Mouse (Mus musculus): ENCODE results near the gene Rbm25. TPM values are rescaled to one million over a fixed set of nuclear protein-coding genes. Genes with fewer than 3 reads are reported as not detected.

The Rbm25 gene
- polyA plus RNA-seq, 1 experiment: 17.6 TPM

GRCm38 (mm10) chr12:83701608-83702007, 70.6 kb downstream of the Rbm25 start:
- H3K4me3 ChIP-seq: no peak overlapping the region
- H3K79me2 ChIP-seq (ENCODE audit: control insufficient read depth, insufficient read depth): peaks cover 20% of the 10 kb centered on the region

GRCm38 (mm10) chr12:83702796-83703195, 71.8 kb downstream of the Rbm25 start:
- Histone ChIP-seq H3ac (ENCODE audit: control insufficient read depth, insufficient read length) (no peak overlapping the region), H3K79me2 (ENCODE audit: control insufficient read depth, insufficient read depth) (peaks cover 8% of the 10 kb centered on the region), H3K4me2 (ENCODE audit: low read depth) (no peak overlapping the region), H3K4me3 (no peak overlapping the region), H3K36me3 (ENCODE audit: control insufficient read depth, insufficient read depth) (peaks cover 6% of the 10 kb centered on the region), H3K27me3 (ENCODE audit: control insufficient read depth, insufficient read depth, insufficient read length) (no peaks in the 10 kb centered on the region)
- TF ChIP-seq POLR2AphosphoS2 (IDR thresholded peaks at IDR 0.05; ENCODE audit: insufficient read length, low read depth): no peak
- TF ChIP-seq MYOD1 (IDR thresholded peaks at IDR 0.05; ENCODE audit: control insufficient read depth in 1 of 3, insufficient read length in 2 of 3, low read depth in 2 of 3): no peak
- TF ChIP-seq POLR2A (IDR thresholded peaks at IDR 0.05; ENCODE audit: insufficient read length, low read depth): no peak
- no peak for TF ChIP-seq MAX (IDR thresholded peaks at IDR 0.05; ENCODE audit: low read depth)
- no peak for TF ChIP-seq TCF12 (IDR thresholded peaks at IDR 0.05; ENCODE audit: insufficient read depth, poor library complexity, severe bottlenecking)
- no peak for TF ChIP-seq CEBPB (IDR thresholded peaks at IDR 0.05; ENCODE audit: insufficient read depth, poor library complexity, severe bottlenecking)
- no peak for TF ChIP-seq MYOG (IDR thresholded peaks at IDR 0.05; ENCODE audit: control insufficient read depth in 1 of 3, insufficient read depth in 1 of 3, insufficient read length in 2 of 3, low read depth in 2 of 3)
- no peak for TF ChIP-seq USF1 (IDR thresholded peaks at IDR 0.05; ENCODE audit: low read depth)
- no peak for TF ChIP-seq TCF3 (IDR thresholded peaks at IDR 0.05; ENCODE audit: insufficient read length, low read depth)
- no peak for TF ChIP-seq E2F4 (IDR thresholded peaks at IDR 0.05; ENCODE audit: insufficient read depth)
- no peak for TF ChIP-seq SRF (IDR thresholded peaks at IDR 0.05; ENCODE audit: control insufficient read depth, insufficient read length, low read depth)
- no peak for TF ChIP-seq REST (IDR thresholded peaks at IDR 0.05; ENCODE audit: insufficient read depth, insufficient read length)

More at GRCm38 (mm10) chr12:83701608-83702007, 70.6 kb downstream of the Rbm25 start:
- Histone ChIP-seq H3K4me2 (ENCODE audit: low read depth) (no peak overlapping the region), H3K36me3 (ENCODE audit: control insufficient read depth, insufficient read depth) (peaks cover 6% of the 10 kb centered on the region), H3K27me3 (ENCODE audit: control insufficient read depth, insufficient read depth, insufficient read length) (no peaks in the 10 kb centered on the region), H3ac (ENCODE audit: control insufficient read depth, insufficient read length) (no peak overlapping the region)
- TF ChIP-seq TCF12 (IDR thresholded peaks at IDR 0.05; ENCODE audit: insufficient read depth, poor library complexity, severe bottlenecking) (no peak), TCF3 (IDR thresholded peaks at IDR 0.05; ENCODE audit: insufficient read length, low read depth) (no peak), SRF (IDR thresholded peaks at IDR 0.05; ENCODE audit: control insufficient read depth, insufficient read length, low read depth) (no peak), POLR2A (IDR thresholded peaks at IDR 0.05; ENCODE audit: insufficient read length, low read depth) (no peak), MYOD1 (IDR thresholded peaks at IDR 0.05; ENCODE audit: control insufficient read depth in 1 of 3, insufficient read length in 2 of 3, low read depth in 2 of 3) (no peak), MYOG (IDR thresholded peaks at IDR 0.05; ENCODE audit: control insufficient read depth in 1 of 3, insufficient read depth in 1 of 3, insufficient read length in 2 of 3, low read depth in 2 of 3) (no peak), E2F4 (IDR thresholded peaks at IDR 0.05; ENCODE audit: insufficient read depth) (no peak), POLR2AphosphoS2 (IDR thresholded peaks at IDR 0.05; ENCODE audit: insufficient read length, low read depth) (no peak), USF1 (IDR thresholded peaks at IDR 0.05; ENCODE audit: low read depth) (no peak), REST (IDR thresholded peaks at IDR 0.05; ENCODE audit: insufficient read depth, insufficient read length) (no peak), CEBPB (IDR thresholded peaks at IDR 0.05; ENCODE audit: insufficient read depth, poor library complexity, severe bottlenecking) (no peak), MAX (IDR thresholded peaks at IDR 0.05; ENCODE audit: low read depth) (no peak)

GRCm38 (mm10) chr12:83706951-83707350, 75.9 kb downstream of the Rbm25 start:
- no peak overlapping the region for H3ac ChIP-seq (ENCODE audit: control insufficient read depth, insufficient read length)
- TF ChIP-seq E2F4 (IDR thresholded peaks at IDR 0.05; ENCODE audit: insufficient read depth) (no peak), TCF12 (IDR thresholded peaks at IDR 0.05; ENCODE audit: insufficient read depth, poor library complexity, severe bottlenecking) (no peak), USF1 (IDR thresholded peaks at IDR 0.05; ENCODE audit: low read depth) (no peak), POLR2A (IDR thresholded peaks at IDR 0.05; ENCODE audit: insufficient read length, low read depth) (no peak), TCF3 (IDR thresholded peaks at IDR 0.05; ENCODE audit: insufficient read length, low read depth) (no peak), MYOG (IDR thresholded peaks at IDR 0.05; ENCODE audit: control insufficient read depth in 1 of 3, insufficient read depth in 1 of 3, insufficient read length in 2 of 3, low read depth in 2 of 3) (no peak), SRF (IDR thresholded peaks at IDR 0.05; ENCODE audit: control insufficient read depth, insufficient read length, low read depth) (no peak), REST (IDR thresholded peaks at IDR 0.05; ENCODE audit: insufficient read depth, insufficient read length) (no peak), POLR2AphosphoS2 (IDR thresholded peaks at IDR 0.05; ENCODE audit: insufficient read length, low read depth) (no peak), CEBPB (IDR thresholded peaks at IDR 0.05; ENCODE audit: insufficient read depth, poor library complexity, severe bottlenecking) (no peak), MYOD1 (IDR thresholded peaks at IDR 0.05; ENCODE audit: control insufficient read depth in 1 of 3, insufficient read length in 2 of 3, low read depth in 2 of 3) (no peak), MAX (IDR thresholded peaks at IDR 0.05; ENCODE audit: low read depth) (no peak)
- no peak overlapping the region for H3K4me2 ChIP-seq (ENCODE audit: low read depth)
- no peaks in the 10 kb centered on the region for H3K27me3 ChIP-seq (ENCODE audit: control insufficient read depth, insufficient read depth, insufficient read length)
- no peak overlapping the region for H3K4me3 ChIP-seq
- H3K36me3 ChIP-seq (ENCODE audit: control insufficient read depth, insufficient read depth): no peaks in the 10 kb centered on the region
- H3K79me2 ChIP-seq (ENCODE audit: control insufficient read depth, insufficient read depth): no peaks in the 10 kb centered on the region

- Histone ChIP-seq H3K4me3 (no peak overlapping the region), H3K36me3 (ENCODE audit: control insufficient read depth, insufficient read depth) (no peaks in the 10 kb centered on the region), H3ac (ENCODE audit: control insufficient read depth, insufficient read length) (no peak overlapping the region)
These were observed 77.4 kb downstream of the Rbm25 start for GRCm38 (mm10) chr12:83708160-83709092.

More at GRCm38 (mm10) chr12:83708160-83709092, 77.4 kb downstream of the Rbm25 start:
- TF ChIP-seq SRF (IDR thresholded peaks at IDR 0.05; ENCODE audit: control insufficient read depth, insufficient read length, low read depth): no peak
- TF ChIP-seq POLR2A (IDR thresholded peaks at IDR 0.05; ENCODE audit: insufficient read length, low read depth): no peak
- TF ChIP-seq REST (IDR thresholded peaks at IDR 0.05; ENCODE audit: insufficient read depth, insufficient read length): no peak
- no peak for TF ChIP-seq USF1 (IDR thresholded peaks at IDR 0.05; ENCODE audit: low read depth)
- no peak for TF ChIP-seq MYOG (IDR thresholded peaks at IDR 0.05; ENCODE audit: control insufficient read depth in 1 of 3, insufficient read depth in 1 of 3, insufficient read length in 2 of 3, low read depth in 2 of 3)
- TF ChIP-seq TCF12 (IDR thresholded peaks at IDR 0.05; ENCODE audit: insufficient read depth, poor library complexity, severe bottlenecking): no peak
- TF ChIP-seq MYOD1 (IDR thresholded peaks at IDR 0.05; ENCODE audit: control insufficient read depth in 1 of 3, insufficient read length in 2 of 3, low read depth in 2 of 3): no peak
- TF ChIP-seq E2F4 (IDR thresholded peaks at IDR 0.05; ENCODE audit: insufficient read depth): no peak
- no peak for TF ChIP-seq TCF3 (IDR thresholded peaks at IDR 0.05; ENCODE audit: insufficient read length, low read depth)
- no peak for TF ChIP-seq MAX (IDR thresholded peaks at IDR 0.05; ENCODE audit: low read depth)
- TF ChIP-seq POLR2AphosphoS2 (IDR thresholded peaks at IDR 0.05; ENCODE audit: insufficient read length, low read depth): no peak
- TF ChIP-seq CEBPB (IDR thresholded peaks at IDR 0.05; ENCODE audit: insufficient read depth, poor library complexity, severe bottlenecking): no peak
- no peaks in the 10 kb centered on the region for H3K79me2 ChIP-seq (ENCODE audit: control insufficient read depth, insufficient read depth)
- H3K27me3 ChIP-seq (ENCODE audit: control insufficient read depth, insufficient read depth, insufficient read length): no peaks in the 10 kb centered on the region
- no peak overlapping the region for H3K4me2 ChIP-seq (ENCODE audit: low read depth)

All from myocyte (in vitro differentiated cells).